Mouse (Mus musculus) ES-E14 (cell line): ENCODE measurements around the gene Fbxo11. TPM values are rescaled to one million over a fixed set of nuclear protein-coding genes. Genes with fewer than 3 reads are reported as not detected.
"Not testable (repeated sequence)": the region's sequence is repeated elsewhere in the genome, so short reads cannot be mapped to it uniquely, and the experiment has no call there.

Experiments
- DNase-seq: peaks from one replicate; pipeline ENCODE4 v3.0.0-alpha.2; 2013; ENCODE audit warnings: low read depth, low spot score
- H3K27ac ChIP-seq: 2 replicates; pipeline ENCODE4 v1.5.1; 2012; ENCODE audit warnings: low read depth, mild to moderate bottlenecking, low read length, moderate library complexity, mixed read lengths; ENCODE audit not compliant: poor library complexity, insufficient read depth, severe bottlenecking
- H3K36me3 ChIP-seq: 2 replicates; pipeline ENCODE4 v1.6.1; 2012; ENCODE audit warnings: mild to moderate bottlenecking, low read length, moderate library complexity, mixed read lengths; ENCODE audit not compliant: control insufficient read depth, poor library complexity, insufficient read depth, severe bottlenecking
- H3K4me1 ChIP-seq, 2 experiments: fragments of 150-350 bp in 1 of 2; sonication (generic) in 1 of 2; 2 replicates each; pipeline ENCODE4 v1.6.1; 2012; ENCODE audit warnings: low read length in 2 of 2, mild to moderate bottlenecking in 1 of 2, mixed read lengths in 1 of 2; ENCODE audit not compliant: control insufficient read depth in 2 of 2, insufficient read depth in 2 of 2, poor library complexity in 1 of 2
- H3K4me3 ChIP-seq, 2 experiments: fragments of 150-350 bp in 1 of 2; sonication (generic) in 1 of 2; 2 replicates each; pipeline ENCODE4 v1.5.1; 2012; ENCODE audit warnings: low read length in 2 of 2, low read depth in 1 of 2, mild to moderate bottlenecking in 1 of 2, mixed read lengths in 1 of 2; ENCODE audit not compliant: insufficient read depth in 1 of 2, poor library complexity in 1 of 2, severe bottlenecking in 1 of 2
- H3K9ac ChIP-seq: 2 replicates; pipeline ENCODE4 v1.6.1; 2012; ENCODE audit warnings: low read depth, mild to moderate bottlenecking, low read length, mixed read lengths; ENCODE audit not compliant: poor library complexity, insufficient read depth, severe bottlenecking
- H3K9me3 ChIP-seq: fragments of 150-350 bp; sonication (generic); 2 replicates; pipeline ENCODE4 v1.6.1; 2012; ENCODE audit warnings: low read depth, mild to moderate bottlenecking, low read length; ENCODE audit not compliant: control insufficient read depth, insufficient read depth
- CHD2 ChIP-seq: IDR thresholded peaks from 2 replicates; pipeline ENCODE4 v1.6.1; 2014; ENCODE audit warnings: mild to moderate bottlenecking, low read depth, low read length, inconsistent platforms
- HCFC1 ChIP-seq: IDR thresholded peaks from 2 replicates; pipeline ENCODE4 v1.6.1; 2012; ENCODE audit warnings: low read length, inconsistent platforms, borderline replicate concordance; ENCODE audit not compliant: insufficient read depth
- MAFK ChIP-seq: IDR thresholded peaks from 2 replicates; pipeline ENCODE4 v1.6.1; 2014; ENCODE audit warnings: mild to moderate bottlenecking, low read depth, low read length, inconsistent platforms; ENCODE audit not compliant: insufficient read depth
- ZC3H11A ChIP-seq: IDR thresholded peaks from 2 replicates; pipeline ENCODE4 v1.6.1; 2012; ENCODE audit warnings: low read depth, mild to moderate bottlenecking, inconsistent platforms, low read length, borderline replicate concordance
- ZNF384 ChIP-seq: IDR thresholded peaks from 2 replicates; pipeline ENCODE4 v1.6.1; 2012; ENCODE audit warnings: low read depth, low read length, inconsistent platforms
- in situ Hi-C, 2 experiments: fragments of 600-800 bp; cut with MboI; formaldehyde crosslinking; loops; one replicate each; pipeline ENCODE4 v1.15.1; 2025; ENCODE audit warnings: low sequenced_read_pairs in 2 of 2, inconsistent platforms in 1 of 2; ENCODE audit not compliant: unreplicated experiment in 2 of 2
- total RNA-seq: library from RNA; depleted of rRNA; stranded (reverse); fragments of 300-350 nt; gene quantifications from 2 replicates; pipeline ENCODE4 v1.2.3, GENCODE M21; 2012

Fbxo11 gene
- total RNA-seq, 1 experiment: 23.5 TPM

DNA sequence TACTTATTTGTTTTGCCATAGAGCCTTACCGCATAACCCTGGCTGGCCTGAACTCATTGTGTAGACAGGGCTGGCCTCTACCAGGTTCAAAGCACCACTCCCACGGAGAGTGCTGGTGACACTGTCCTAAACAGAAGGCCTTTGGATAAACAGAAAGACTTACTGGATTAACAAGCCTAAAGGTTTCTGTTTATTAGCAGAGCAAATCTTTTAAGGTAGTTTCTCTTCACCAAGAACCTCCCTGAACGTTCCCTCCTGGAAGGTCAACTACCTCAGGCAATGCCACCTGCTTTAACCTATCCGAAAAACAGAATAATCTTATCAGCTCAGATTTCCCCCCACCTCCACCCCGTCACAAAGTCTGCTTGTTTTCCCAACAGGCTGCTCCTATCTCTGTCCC lies 92.2 kb downstream of the Fbxo11 start:
- no peaks in the 10 kb centered on the region for H3K9me3 ChIP-seq
- H3K27ac ChIP-seq: peak overlapping the region; percentile 98
- TF ChIP-seq HCFC1: no peak
- TF ChIP-seq ZNF384: no peak
- TF ChIP-seq ZC3H11A: no peak
- peaks cover 11% of the 10 kb centered on the region for H3K36me3 ChIP-seq
- in situ Hi-C loops: no loop called here
- peaks cover 7 to 9% of the 10 kb centered on the region in 2 experiments; a peak in 3 of 4 replicates for H3K4me1 ChIP-seq
- H3K9ac ChIP-seq: peak overlapping the region; percentile 50; the same call in 1 of the 2 replicates
- 0 out of 4 replicates have a peak overlapping the region, but pooled peaks of 1 of the 2 experiments have one; percentile 45 for H3K4me3 ChIP-seq
- no peak for DNase-seq

DNA sequence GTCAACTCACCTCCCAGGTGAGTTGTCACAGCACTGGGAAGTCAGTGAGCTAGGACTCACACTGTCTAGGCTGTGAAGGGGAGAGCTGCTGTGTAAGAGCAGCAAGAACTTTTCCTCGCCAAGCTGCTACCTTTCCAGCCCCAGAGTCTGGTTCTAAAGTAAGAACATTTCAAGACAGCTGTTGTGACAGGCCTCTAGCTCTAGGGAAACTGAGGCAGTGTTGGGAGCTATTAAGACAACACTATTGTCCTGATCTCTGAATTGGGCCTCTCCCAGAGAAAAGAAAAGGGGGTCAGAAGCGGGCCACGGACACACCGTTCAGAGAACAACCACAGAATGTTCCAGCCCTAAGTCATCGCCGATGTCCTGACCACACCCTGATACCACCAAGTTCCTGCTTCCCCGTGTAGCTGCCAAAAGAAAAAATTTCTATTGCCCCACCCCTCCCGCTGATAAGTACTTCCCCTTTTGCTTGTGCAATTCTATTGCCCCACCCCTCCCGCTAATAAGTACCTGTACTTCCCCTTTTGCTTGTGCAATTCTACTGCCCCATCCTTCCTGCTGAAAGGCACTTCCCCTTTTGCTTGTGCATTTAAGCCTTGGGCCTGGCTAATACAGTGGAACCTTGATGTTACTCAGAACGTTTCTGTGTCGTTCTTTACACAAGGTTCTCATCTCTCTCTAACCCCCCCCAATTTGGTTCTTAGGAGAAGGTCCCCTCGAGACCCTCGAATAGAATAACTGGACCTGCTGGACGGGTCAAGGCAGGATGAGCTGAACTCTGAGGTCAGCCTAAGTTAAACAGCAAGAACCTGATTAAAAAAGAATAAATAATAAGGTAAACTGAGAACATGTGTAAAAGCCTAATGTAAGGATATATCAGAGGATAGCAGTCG lies 93.1 kb downstream of the Fbxo11 start:
- peak overlapping the region; percentile 98; the same call in 1 of the 2 replicates for H3K27ac ChIP-seq
- H3K4me1 ChIP-seq, DNase-seq, H3K36me3 ChIP-seq, H3K4me3 ChIP-seq, H3K9ac ChIP-seq, in situ Hi-C loops, H3K9me3 ChIP-seq: not testable (repeated sequence)

DNA sequence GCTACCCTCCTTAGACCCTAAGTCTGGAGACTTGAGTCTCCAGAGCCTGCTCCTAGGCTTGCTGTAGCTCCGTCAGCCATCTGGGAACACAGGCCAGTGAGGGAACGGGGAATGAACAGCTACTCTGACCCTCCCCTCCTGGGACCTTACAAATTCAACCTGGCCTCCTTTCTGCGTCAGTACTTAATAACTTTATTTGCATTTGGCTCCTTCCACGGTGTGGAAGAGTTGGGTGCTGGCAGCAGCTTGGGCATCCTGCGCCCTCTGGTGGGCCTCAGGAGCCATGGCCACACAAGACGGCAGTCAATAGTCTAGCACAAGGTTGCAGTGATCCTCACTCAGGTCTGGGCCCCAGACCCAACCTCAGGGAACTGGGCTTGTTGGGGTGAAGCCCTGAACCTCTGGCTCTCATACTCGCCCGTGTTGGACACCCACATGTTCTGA lies 96.6 kb downstream of the Fbxo11 start:
- H3K4me3 ChIP-seq, DNase-seq, H3K9ac ChIP-seq, in situ Hi-C loops, H3K36me3 ChIP-seq, H3K4me1 ChIP-seq, H3K27ac ChIP-seq: not testable (repeated sequence)
- peaks cover 11% of the 10 kb centered on the region for H3K9me3 ChIP-seq

DNA sequence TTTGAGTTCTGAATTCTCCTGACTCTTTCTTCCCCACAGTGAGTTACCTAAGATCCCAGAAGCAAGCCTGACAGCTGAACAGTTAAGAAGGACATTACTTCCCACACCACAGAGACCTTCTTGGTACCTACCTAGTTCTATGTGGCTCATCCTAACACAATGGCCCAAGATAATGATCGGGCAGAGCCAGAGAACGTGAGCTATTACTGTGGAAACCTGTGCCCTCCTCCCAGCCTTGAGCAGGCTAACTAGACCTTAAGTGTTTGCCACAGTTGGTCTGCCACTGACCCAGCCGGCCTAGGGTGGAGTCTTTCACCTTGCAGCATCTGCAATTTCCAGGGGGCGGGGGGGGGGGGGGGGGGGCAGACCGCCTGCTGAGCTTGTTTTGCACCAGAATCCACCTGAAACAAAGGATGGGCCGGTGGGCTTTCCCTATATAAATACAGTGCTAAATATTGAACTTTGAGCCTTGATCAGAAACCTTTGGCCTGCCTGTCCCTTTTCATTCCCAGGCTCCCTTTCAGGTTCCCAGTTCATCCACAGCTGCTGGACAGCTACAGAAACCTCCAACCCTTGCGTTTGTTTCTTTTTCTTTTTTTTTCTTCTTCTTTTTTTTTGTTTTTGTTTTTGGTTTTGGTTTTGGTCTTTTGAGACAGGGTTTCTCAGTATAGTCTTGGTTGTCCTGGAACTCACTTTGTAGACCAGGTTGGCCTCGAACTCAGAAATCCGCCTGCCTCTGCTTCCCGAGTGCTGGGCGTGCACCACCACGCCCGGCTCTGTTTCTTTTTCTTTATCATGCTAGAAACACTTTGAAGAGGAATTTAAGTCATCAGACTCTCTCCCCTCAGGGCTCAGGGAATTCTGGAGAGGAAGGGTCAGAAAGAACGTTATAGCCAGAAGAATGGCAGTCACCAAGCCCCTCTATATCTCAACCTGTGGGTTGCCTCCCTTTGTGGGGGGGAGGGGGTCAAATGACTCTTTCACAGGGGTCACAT lies 101.7 kb downstream of the Fbxo11 start:
- no peak for TF ChIP-seq MAFK
- TF ChIP-seq HCFC1: no peak
- no peak for TF ChIP-seq ZNF384
- no peak for TF ChIP-seq ZC3H11A
- no peak for TF ChIP-seq CHD2
- in situ Hi-C loops: no loop called here
- H3K36me3 ChIP-seq: no peaks in the 10 kb centered on the region

DNA sequence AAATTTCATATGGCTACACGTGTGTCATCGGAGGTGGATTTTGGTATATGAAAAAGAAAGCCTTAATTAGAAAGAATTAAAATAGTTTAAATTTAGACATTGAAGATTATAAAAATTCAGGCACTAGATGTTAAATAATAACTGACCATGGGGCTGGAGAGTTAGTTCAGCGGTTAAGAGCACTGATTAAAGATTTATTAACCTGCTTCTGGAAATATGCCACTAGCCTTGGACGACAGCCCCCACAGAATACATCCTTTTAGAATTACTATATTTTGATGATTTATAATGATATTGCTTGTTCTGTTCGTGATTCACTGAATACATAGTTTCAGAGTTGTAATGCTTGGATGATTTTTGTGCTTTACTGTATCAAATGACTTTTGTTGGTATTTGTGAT lies 105.2 kb downstream of the Fbxo11 start:
- in situ Hi-C loops, H3K9ac ChIP-seq, H3K4me1 ChIP-seq: not testable (repeated sequence)

More for the DNA sequence above, 101.7 kb downstream of the Fbxo11 start:
- no peak overlapping the region for H3K4me3 ChIP-seq
- peak overlapping the region; percentile 58; the same call in 1 of the 2 replicates for H3K27ac ChIP-seq
- H3K4me1 ChIP-seq: no peaks in the 10 kb centered on the region
- DNase-seq: no peak
- H3K9ac ChIP-seq: no peak overlapping the region
- H3K9me3 ChIP-seq: peaks cover 11% of the 10 kb centered on the region

DNA sequence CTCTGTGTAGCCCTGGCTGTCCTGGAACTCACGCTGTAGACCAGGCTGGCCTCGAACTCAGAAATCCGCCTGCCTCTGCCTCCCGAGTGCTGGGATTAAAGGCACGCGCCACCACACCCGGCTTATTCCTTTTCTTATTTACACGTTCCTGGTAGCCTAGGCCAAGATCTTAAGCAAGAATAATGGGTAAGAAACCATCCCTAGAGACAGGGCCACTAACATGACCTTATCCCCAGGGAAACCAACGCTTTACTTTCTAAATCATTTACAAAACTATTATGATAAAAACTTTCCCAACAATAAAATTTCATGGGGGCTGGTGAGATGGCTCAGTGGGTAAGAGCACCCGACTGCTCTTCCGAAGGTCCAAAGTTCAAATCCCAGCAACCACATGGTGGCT lies 105.7 kb downstream of the Fbxo11 start:
- H3K9me3 ChIP-seq, in situ Hi-C loops, H3K4me1 ChIP-seq, H3K27ac ChIP-seq, H3K4me3 ChIP-seq, H3K36me3 ChIP-seq, DNase-seq, H3K9ac ChIP-seq: not testable (repeated sequence)

More for the DNA sequence above, 105.2 kb downstream of the Fbxo11 start:
- not testable (repeated sequence) for H3K36me3 ChIP-seq, H3K9me3 ChIP-seq, DNase-seq, H3K4me3 ChIP-seq, H3K27ac ChIP-seq
